17 mouse cellular contexts compared by ENCODE assay signal in genomic region chr19:4055947-4056693, GRCm38 (mm10). TPM values are rescaled to one million over a fixed set of nuclear protein-coding genes. Genes with fewer than 3 reads are reported as not detected.
DNase-seq lines count a peak whose midpoint lies in the region; ATAC-seq and TF ChIP-seq lines count a peak whose summit lies in the region.
"Had no signal": no experiment of that assay in that cellular context is flagged by ENCODE, and none has a peak within 500 bp of the region (broad histone marks: within the 10 kb centered on the region; RNA-seq: fewer than 3 reads in every experiment).

No protein-coding gene starts in this region.

- 0 out of 2 replicates have a peak overlapping the region, but pooled peaks have one; percentile 6 for H3K9ac ChIP-seq in heart, embryonic 16.5 days (ENCODE audit: low read length)
- no peak overlapping the region for H3K9ac ChIP-seq in midbrain, embryonic 15.5 days
- H3K9ac ChIP-seq in intestine, embryonic 16.5 days (ENCODE audit: low read depth, low read length) = peak overlapping the region; percentile 11; the same call in 1 of the 2 replicates
- no peak overlapping the region for H3K9ac ChIP-seq in hindbrain, postnatal 0 days (replicated peaks; ENCODE audit: low read length)
- H3K9ac ChIP-seq: forebrain, embryonic 12.5 days; limb, embryonic 12.5 days had no signal

- H3K27ac ChIP-seq in heart, embryonic 16.5 days (ENCODE audit: low read length) = no peak overlapping the region
- 0 out of 2 replicates have a peak overlapping the region, but pooled peaks have one; percentile 13 for H3K27ac ChIP-seq in midbrain, embryonic 10.5 days (replicated peaks)
- no peak overlapping the region for H3K27ac ChIP-seq in midbrain, embryonic 15.5 days
- peak overlapping the region; percentile 31 for H3K27ac ChIP-seq in intestine, embryonic 16.5 days (ENCODE audit: low read length)
- no peak overlapping the region for H3K27ac ChIP-seq in hindbrain, postnatal 0 days
- H3K27ac ChIP-seq: forebrain, embryonic 12.5 days; hindbrain, embryonic 10.5 days; limb, embryonic 12.5 days had no signal

- no peak for DNase-seq in heart, postnatal 25 days (ENCODE audit: low spot score)
- DNase-seq in midbrain, embryonic 10.5 days (ENCODE audit: low spot score) = no peak
- no peak for DNase-seq in layer of hippocampus, adult 11-12 months (ENCODE audit: low spot score)
- no peak for DNase-seq in hindbrain, postnatal 0 days (ENCODE audit: low spot score)
- DNase-seq: adrenal gland, postnatal 36 days; cerebellum, adult 11 months; gastrocnemius, postnatal 10 days; thymus, adult 18-20 months had no signal

- WGBS in heart, embryonic 16.5 days = 45% methylated on average over 15 of the region's 15 CpGs
- 61% methylated on average over 15 of the region's 15 CpGs for WGBS in midbrain, embryonic 10.5 days
- 64% methylated on average over 15 of the region's 15 CpGs for WGBS in midbrain, embryonic 15.5 days
- 43% methylated on average over 15 of the region's 15 CpGs for WGBS in intestine, embryonic 16.5 days
- WGBS in hindbrain, postnatal 0 days = 64% methylated on average over 15 of the region's 15 CpGs

- no peak for ATAC-seq in heart, embryonic 16.5 days (replicated peaks; ENCODE audit: extremely low read depth, insufficient read depth, low FRiP score)
- no peak for ATAC-seq in midbrain, embryonic 15.5 days (replicated peaks)
- ATAC-seq in intestine, embryonic 16.5 days = peak; percentile 24
- no peak for ATAC-seq in hindbrain, postnatal 0 days

- H3K4me2 ChIP-seq in heart, embryonic 16.5 days (ENCODE audit: low read depth, low read length) = no peak overlapping the region
- no peak overlapping the region for H3K4me2 ChIP-seq in midbrain, embryonic 15.5 days
- no peak overlapping the region for H3K4me2 ChIP-seq in intestine, embryonic 16.5 days (ENCODE audit: low read depth, low read length)
- H3K4me2 ChIP-seq in myocyte (ENCODE audit: low read depth) = no peak overlapping the region
- H3K4me2 ChIP-seq in hindbrain, postnatal 0 days (ENCODE audit: low read depth, low read length) = no peak overlapping the region
- H3K4me2 ChIP-seq: forebrain, embryonic 12.5 days; limb, embryonic 12.5 days had no signal

- H3K79me2 ChIP-seq in myocyte (ENCODE audit: control insufficient read depth, insufficient read depth) = no peaks in the 10 kb centered on the region

- H3K36me3 ChIP-seq in heart, embryonic 16.5 days (ENCODE audit: control insufficient read depth, insufficient read depth) = no peaks in the 10 kb centered on the region
- no peaks in the 10 kb centered on the region for H3K36me3 ChIP-seq in midbrain, embryonic 10.5 days
- no peaks in the 10 kb centered on the region for H3K36me3 ChIP-seq in midbrain, embryonic 15.5 days (replicated peaks)
- H3K36me3 ChIP-seq in intestine, embryonic 16.5 days (ENCODE audit: control insufficient read depth, insufficient read depth, low read length) = no peaks in the 10 kb centered on the region
- H3K36me3 ChIP-seq in myocyte (ENCODE audit: control insufficient read depth, insufficient read depth) = no peaks in the 10 kb centered on the region
- H3K36me3 ChIP-seq in hindbrain, postnatal 0 days (ENCODE audit: insufficient read depth, low read length) = no peaks in the 10 kb centered on the region
- H3K36me3 ChIP-seq: forebrain, embryonic 12.5 days; hindbrain, embryonic 10.5 days; limb, embryonic 12.5 days had no signal

- no peak overlapping the region for H3K4me3 ChIP-seq in heart, embryonic 16.5 days (ENCODE audit: low read length)
- no peak overlapping the region for H3K4me3 ChIP-seq in midbrain, embryonic 10.5 days
- H3K4me3 ChIP-seq in midbrain, embryonic 15.5 days = no peak overlapping the region
- H3K4me3 ChIP-seq in intestine, embryonic 16.5 days (ENCODE audit: low read length) = no peak overlapping the region
- H3K4me3 ChIP-seq in myocyte = no peak overlapping the region
- H3K4me3 ChIP-seq in hindbrain, postnatal 0 days (ENCODE audit: low read length) = no peak overlapping the region
- H3K4me3 ChIP-seq: forebrain, embryonic 12.5 days; hindbrain, embryonic 10.5 days; limb, embryonic 12.5 days had no signal

- H3K27me3 ChIP-seq in heart, embryonic 16.5 days (ENCODE audit: control insufficient read depth, insufficient read depth, low read length) = no peaks in the 10 kb centered on the region
- H3K27me3 ChIP-seq in midbrain, embryonic 10.5 days (ENCODE audit: low read depth, poor library complexity, severe bottlenecking) = no peaks in the 10 kb centered on the region
- no peaks in the 10 kb centered on the region for H3K27me3 ChIP-seq in midbrain, embryonic 15.5 days (replicated peaks)
- no peaks in the 10 kb centered on the region for H3K27me3 ChIP-seq in intestine, embryonic 16.5 days (replicated peaks; ENCODE audit: control insufficient read depth, insufficient read depth, low read length)
- no peaks in the 10 kb centered on the region for H3K27me3 ChIP-seq in myocyte (ENCODE audit: control insufficient read depth, insufficient read depth, insufficient read length)
- no peaks in the 10 kb centered on the region for H3K27me3 ChIP-seq in hindbrain, postnatal 0 days (ENCODE audit: insufficient read depth, low read length)
- H3K27me3 ChIP-seq: forebrain, embryonic 12.5 days; limb, embryonic 12.5 days had no signal

- peaks cover 15% of the 10 kb centered on the region for H3K4me1 ChIP-seq in heart, embryonic 16.5 days (ENCODE audit: control insufficient read depth, insufficient read depth, low read length)
- H3K4me1 ChIP-seq in midbrain, embryonic 10.5 days = peaks cover 12% of the 10 kb centered on the region
- no peaks in the 10 kb centered on the region for H3K4me1 ChIP-seq in midbrain, embryonic 15.5 days
- H3K4me1 ChIP-seq in intestine, embryonic 16.5 days (ENCODE audit: control insufficient read depth, insufficient read depth, low read length) = peaks cover 15% of the 10 kb centered on the region
- H3K4me1 ChIP-seq in hindbrain, postnatal 0 days (ENCODE audit: insufficient read depth, low read length) = no peaks in the 10 kb centered on the region
- H3K4me1 ChIP-seq: forebrain, embryonic 12.5 days; limb, embryonic 12.5 days had no signal

- H3K9me3 ChIP-seq in heart, embryonic 16.5 days (replicated peaks; ENCODE audit: control insufficient read depth, low read length) = no peaks in the 10 kb centered on the region
- H3K9me3 ChIP-seq in midbrain, embryonic 10.5 days (replicated peaks) = no peaks in the 10 kb centered on the region
- no peaks in the 10 kb centered on the region for H3K9me3 ChIP-seq in midbrain, embryonic 15.5 days
- H3K9me3 ChIP-seq in intestine, embryonic 16.5 days (ENCODE audit: control insufficient read depth, low read length) = no peaks in the 10 kb centered on the region; the same call in 1 of the 2 replicates
- H3K9me3 ChIP-seq in hindbrain, postnatal 0 days (ENCODE audit: low read length) = no peaks in the 10 kb centered on the region
- H3K9me3 ChIP-seq: forebrain, embryonic 12.5 days; hindbrain, embryonic 10.5 days had no signal

- TF ChIP-seq POLR2A in myocyte (IDR thresholded peaks at IDR 0.05; ENCODE audit: insufficient read length, low read depth) = no peak

- intact Hi-C loops in heart, postnatal 25 days (cut with DNase I) = no loop called here

- H3ac ChIP-seq in myocyte (ENCODE audit: control insufficient read depth, insufficient read length) = no peak overlapping the region

- no peak for TF ChIP-seq CTCF in hindbrain, postnatal 0 days (IDR thresholded peaks at IDR 0.05; ENCODE audit: low read depth)

RNA-seq across cellular contexts. Expression of gene Gstp3, which starts 3.2 kb away (rescaled TPM):
- 0.51 and 0.80 TPM in 2 replicates for polyA plus RNA-seq in heart, embryonic 16.5 days (2015; fragmentation: Nextera tagmentation; extraction: Ambion mirVana)
- total RNA-seq in heart, postnatal 25 days (2021) = not detected
- 0.23 TPM in 1 of 2 replicates, not detected in the other for polyA plus RNA-seq in midbrain, embryonic 10.5 days (2016; fragmentation: Nextera tagmentation; extraction: Ambion mirVana)
- polyA plus RNA-seq in midbrain, embryonic 15.5 days (2015; fragmentation: Nextera tagmentation; extraction: Ambion mirVana) = not detected in 2 replicates
- 15.1 and 18.1 TPM in 2 replicates for polyA plus RNA-seq in intestine, embryonic 16.5 days (2015; fragmentation: Nextera tagmentation; extraction: Ambion mirVana)
- polyA plus RNA-seq in myocyte (2012; fragmentation: generic; extraction: Trizol) = 0.25 TPM
- not detected in 2 replicates for total RNA-seq in hindbrain, postnatal 0 days (2014; rRNA removed)
- not detected in 2 replicates for polyA plus RNA-seq in hindbrain, postnatal 0 days (2015; fragmentation: Nextera tagmentation; extraction: Ambion mirVana)
- total RNA-seq: layer of hippocampus, adult 8-10 months had no signal
- polyA plus RNA-seq: forebrain, embryonic 12.5 days; hindbrain, embryonic 10.5 days; limb, embryonic 12.5 days had no signal

RNA-seq across cellular contexts. Expression of gene Gstp2, which starts 10.3 kb away (rescaled TPM):
- 8.0 and 18.4 TPM in 2 replicates for polyA plus RNA-seq in heart, embryonic 16.5 days (2015; fragmentation: Nextera tagmentation; extraction: Ambion mirVana)
- 100 to 1,000 TPM in 1 of 2 experiments, 10 to 100 TPM in 1; 87.8 to 116 TPM for total RNA-seq in heart, postnatal 25 days (2021)
- 1.0 and 2.8 TPM in 2 replicates for polyA plus RNA-seq in midbrain, embryonic 10.5 days (2016; fragmentation: Nextera tagmentation; extraction: Ambion mirVana)
- polyA plus RNA-seq in midbrain, embryonic 15.5 days (2015; fragmentation: Nextera tagmentation; extraction: Ambion mirVana) = 2.7 and 5.6 TPM in 2 replicates
- 33.6 and 65.0 TPM in 2 replicates for polyA plus RNA-seq in intestine, embryonic 16.5 days (2015; fragmentation: Nextera tagmentation; extraction: Ambion mirVana)
- polyA plus RNA-seq in myocyte (2012; fragmentation: generic; extraction: Trizol) = 6.7 TPM
- 0.52 TPM in 1 of 2 replicates, not detected in the other for total RNA-seq in hindbrain, postnatal 0 days (2014; rRNA removed)
- 2.2 and 3.0 TPM in 2 replicates for polyA plus RNA-seq in hindbrain, postnatal 0 days (2015; fragmentation: Nextera tagmentation; extraction: Ambion mirVana)
- total RNA-seq: megakaryocyte progenitor cell, adult 5-6 weeks had no signal

RNA-seq across cellular contexts. Expression of gene Gstp1, which starts 18.3 kb away (rescaled TPM):
- 378 and 420 TPM in 2 replicates for polyA plus RNA-seq in heart, embryonic 16.5 days (2015; fragmentation: Nextera tagmentation; extraction: Ambion mirVana)
- total RNA-seq in heart, postnatal 25 days (2021) = 100 to 1,000 TPM; 321 to 327 TPM
- 400 and 417 TPM in 2 replicates for polyA plus RNA-seq in midbrain, embryonic 10.5 days (2016; fragmentation: Nextera tagmentation; extraction: Ambion mirVana)
- polyA plus RNA-seq in midbrain, embryonic 15.5 days (2015; fragmentation: Nextera tagmentation; extraction: Ambion mirVana) = 513 and 520 TPM in 2 replicates
- polyA plus RNA-seq in intestine, embryonic 16.5 days (2015; fragmentation: Nextera tagmentation; extraction: Ambion mirVana) = 1,107 and 1,114 TPM in 2 replicates
- 768 TPM for polyA plus RNA-seq in myocyte (2012; fragmentation: generic; extraction: Trizol)
- total RNA-seq in hindbrain, postnatal 0 days (2014; rRNA removed) = 317 and 335 TPM in 2 replicates
- 575 and 599 TPM in 2 replicates for polyA plus RNA-seq in hindbrain, postnatal 0 days (2015; fragmentation: Nextera tagmentation; extraction: Ambion mirVana)

RNA-seq across cellular contexts. Expression of gene Cabp2, which starts 25.3 kb away (rescaled TPM):
- not detected in 2 replicates for polyA plus RNA-seq in heart, embryonic 16.5 days (2015; fragmentation: Nextera tagmentation; extraction: Ambion mirVana)
- total RNA-seq in heart, postnatal 25 days (2021) = not detected
- not detected in 2 replicates for polyA plus RNA-seq in midbrain, embryonic 10.5 days (2016; fragmentation: Nextera tagmentation; extraction: Ambion mirVana)
- polyA plus RNA-seq in midbrain, embryonic 15.5 days (2015; fragmentation: Nextera tagmentation; extraction: Ambion mirVana) = 0.22 TPM in 1 of 2 replicates, not detected in the other
- 2.1 and 3.1 TPM in 2 replicates for polyA plus RNA-seq in intestine, embryonic 16.5 days (2015; fragmentation: Nextera tagmentation; extraction: Ambion mirVana)
- not detected for polyA plus RNA-seq in myocyte (2012; fragmentation: generic; extraction: Trizol)
- not detected in 2 replicates for total RNA-seq in hindbrain, postnatal 0 days (2014; rRNA removed)
- polyA plus RNA-seq in hindbrain, postnatal 0 days (2015; fragmentation: Nextera tagmentation; extraction: Ambion mirVana) = not detected in 2 replicates
- total RNA-seq: adrenal gland, postnatal 36 days; gastrocnemius, postnatal 10 days; layer of hippocampus, adult 8-10 months; megakaryocyte progenitor cell, adult 5-6 weeks had no signal
- polyA plus RNA-seq: forebrain, embryonic 12.5 days; hindbrain, embryonic 10.5 days; limb, embryonic 12.5 days had no signal

RNA-seq across cellular contexts. Expression of gene Cdk2ap2, which starts 40.9 kb away (rescaled TPM):
- 86.0 and 86.2 TPM in 2 replicates for polyA plus RNA-seq in heart, embryonic 16.5 days (2015; fragmentation: Nextera tagmentation; extraction: Ambion mirVana)
- total RNA-seq in heart, postnatal 25 days (2021) = 10 to 100 TPM; 36.6 to 45.1 TPM
- 76.2 and 82.5 TPM in 2 replicates for polyA plus RNA-seq in midbrain, embryonic 10.5 days (2016; fragmentation: Nextera tagmentation; extraction: Ambion mirVana)
- polyA plus RNA-seq in midbrain, embryonic 15.5 days (2015; fragmentation: Nextera tagmentation; extraction: Ambion mirVana) = 92.3 and 92.9 TPM in 2 replicates
- polyA plus RNA-seq in intestine, embryonic 16.5 days (2015; fragmentation: Nextera tagmentation; extraction: Ambion mirVana) = 159 TPM in 2 replicates
- polyA plus RNA-seq in myocyte (2012; fragmentation: generic; extraction: Trizol) = 148 TPM
- 49.4 and 57.5 TPM in 2 replicates for total RNA-seq in hindbrain, postnatal 0 days (2014; rRNA removed)
- 63.9 and 64.6 TPM in 2 replicates for polyA plus RNA-seq in hindbrain, postnatal 0 days (2015; fragmentation: Nextera tagmentation; extraction: Ambion mirVana)

Comparison
In these comparisons a context has a peak if more than half of its experiments do, and no peak if none do; other contexts are left out.
1. H3K27ac ChIP-seq: peak in midbrain, embryonic 10.5 days (single experiment) and intestine, embryonic 16.5 days (single experiment); none in heart, embryonic 16.5 days (single experiment), midbrain, embryonic 15.5 days (single experiment) and hindbrain, postnatal 0 days (single experiment).
2. H3K9ac ChIP-seq: peak in heart, embryonic 16.5 days (single experiment) and intestine, embryonic 16.5 days (single experiment); none in midbrain, embryonic 15.5 days (single experiment) and hindbrain, postnatal 0 days (single experiment).